Mouse (Mus musculus): ENCODE results near the gene Akna.

Gene Akna

GRCm38 (mm10) chr4:63403040-63403959 is at the start of gene Akna:
Gene Akna (minus strand): TSS chr4:63403354.
- DNase-seq = peak; percentile 19 to 59

GRCm38 (mm10) chr4:63452555-63452954 is 49.4 kb upstream of the Akna start:
- DNase-seq = no peak

- DNase-seq = no peak
These were observed 47.4 kb upstream of the Akna start for GRCm38 (mm10) chr4:63450551-63450950.

GRCm38 (mm10) chr4:63444362-63445066 is 41.4 kb upstream of the Akna start:
- no peak for DNase-seq

GRCm38 (mm10) chr4:63443101-63443500 is 39.9 kb upstream of the Akna start:
- DNase-seq = no peak

GRCm38 (mm10) chr4:63441616-63442015 is 38.5 kb upstream of the Akna start:
- peak; percentile 72 to 80 for DNase-seq

- no peak for DNase-seq
These were observed 37.1 kb upstream of the Akna start for GRCm38 (mm10) chr4:63440262-63440661.

GRCm38 (mm10) chr4:63437968-63438367 is 34.8 kb upstream of the Akna start:
- DNase-seq = no peak

GRCm38 (mm10) chr4:63437119-63437815 is 34.1 kb upstream of the Akna start:
- no peak for DNase-seq

- no peak for DNase-seq
These were observed 32.2 kb upstream of the Akna start for GRCm38 (mm10) chr4:63435402-63435801.

GRCm38 (mm10) chr4:63431098-63431497 is 27.9 kb upstream of the Akna start:
- no peak for DNase-seq

GRCm38 (mm10) chr4:63430357-63430756 is 27.2 kb upstream of the Akna start:
- no peak for DNase-seq

- DNase-seq = no peak
These were observed 23.2 kb upstream of the Akna start for GRCm38 (mm10) chr4:63426308-63426707.

GRCm38 (mm10) chr4:63423811-63424210 is 20.7 kb upstream of the Akna start:
- no peak for DNase-seq

- DNase-seq = no peak
These were observed 20.1 kb upstream of the Akna start for GRCm38 (mm10) chr4:63423231-63423630.

- DNase-seq = peak in 1 of 2 experiments; percentile 55
These were observed 17.2 kb upstream of the Akna start for GRCm38 (mm10) chr4:63420143-63420920.

- DNase-seq = no peak
These were observed 15.1 kb upstream of the Akna start for GRCm38 (mm10) chr4:63418270-63418669.

GRCm38 (mm10) chr4:63417318-63417957 is 14.3 kb upstream of the Akna start:
- DNase-seq = peak; percentile 80 to 89

GRCm38 (mm10) chr4:63414951-63415350 is 11.8 kb upstream of the Akna start:
- DNase-seq = no peak

- DNase-seq = no peak
These were observed 8.1 kb upstream of the Akna start for GRCm38 (mm10) chr4:63411222-63411621.

GRCm38 (mm10) chr4:63410583-63410934 is 7.4 kb upstream of the Akna start:
- DNase-seq = peak; percentile 79 to 88

All from cerebellum, postnatal 25 days (tissue).